Mouse (Mus musculus): Measurements from ENCODE around the gene Brd4. TPM values are rescaled to one million over a fixed set of nuclear protein-coding genes. Genes with fewer than 3 reads are reported as not detected.
A peak's percentile ranks its signal among the peaks of the same experiment; 100 is the strongest.

The Brd4 gene
- total and polyA plus RNA-seq, 2 experiments from 2014 or later = 13.0 to 26.8 TPM

GRCm38 (mm10) chr17:32321390-32321734, 36.8 kb upstream of the Brd4 start:
- TF ChIP-seq EP300 (IDR thresholded peaks at IDR 0.05; ENCODE audit: low read depth) = 0 out of 2 replicates have a peak, but pooled peaks have one; percentile 10
- TF ChIP-seq CTCF (IDR thresholded peaks at IDR 0.05; ENCODE audit: low read depth) = no peak
- 0% methylated on average over 22 of the region's 23 CpGs for WGBS

GRCm38 (mm10) chr17:32320597-32321389, 36.3 kb upstream of the Brd4 start, which contains the start of gene Akap8:
TSS of gene Akap8 (minus strand) at chr17:32321238.
- WGBS = under 1% methylated on average over 82 of the region's 83 CpGs
- TF ChIP-seq CTCF (IDR thresholded peaks at IDR 0.05; ENCODE audit: low read depth) = no peak
- 0 out of 2 replicates have a peak, but pooled peaks have one; percentile 32 for TF ChIP-seq EP300 (IDR thresholded peaks at IDR 0.05; ENCODE audit: low read depth)

More at GRCm38 (mm10) chr17:32321390-32321734, 36.8 kb upstream of the Brd4 start:
- DNase-seq (ENCODE audit: low spot score) = no peak
- no peaks in the 10 kb centered on the region for H3K27me3 ChIP-seq (ENCODE audit: control insufficient read depth, insufficient read depth, low read length)
- H3K9me3 ChIP-seq (replicated peaks; ENCODE audit: control insufficient read depth, low read length) = no peaks in the 10 kb centered on the region
- peaks cover 45% of the 10 kb centered on the region for H3K36me3 ChIP-seq (replicated peaks; ENCODE audit: control insufficient read depth, insufficient read depth, low read length)
- H3K4me2 ChIP-seq (ENCODE audit: low read depth, low read length) = peak overlapping the region; percentile 92
- peaks cover 20% of the 10 kb centered on the region for H3K4me1 ChIP-seq (ENCODE audit: control insufficient read depth, insufficient read depth)
- H3K9ac ChIP-seq (replicated peaks; ENCODE audit: low read depth, low read length) = peak overlapping the region; percentile 68
- H3K27ac ChIP-seq (ENCODE audit: low read depth) = peak overlapping the region; percentile 95
- ATAC-seq (ENCODE audit: insufficient read depth, low read depth) = peak; percentile 59
- peak overlapping the region; percentile 78 for H3K4me3 ChIP-seq (ENCODE audit: low read depth, low read length)

GRCm38 (mm10) chr17:32319950-32320349, 35.4 kb upstream of the Brd4 start:
- Histone ChIP-seq H3K27me3 (ENCODE audit: control insufficient read depth, insufficient read depth, low read length) (no peaks in the 10 kb centered on the region), H3K4me2 (ENCODE audit: low read depth, low read length) (peak overlapping the region; percentile 92), H3K9ac (replicated peaks; ENCODE audit: low read depth, low read length) (peak overlapping the region; percentile 66), H3K4me1 (ENCODE audit: control insufficient read depth, insufficient read depth) (peaks cover 20% of the 10 kb centered on the region), H3K36me3 (replicated peaks; ENCODE audit: control insufficient read depth, insufficient read depth, low read length) (peaks cover 45% of the 10 kb centered on the region), H3K27ac (ENCODE audit: low read depth) (peak overlapping the region; percentile 95), H3K9me3 (replicated peaks; ENCODE audit: control insufficient read depth, low read length) (no peaks in the 10 kb centered on the region), H3K4me3 (ENCODE audit: low read depth, low read length) (peak overlapping the region; percentile 78)
- TF ChIP-seq EP300 (IDR thresholded peaks at IDR 0.05; ENCODE audit: low read depth) = no peak
- WGBS = under 1% methylated on average over 7 of the region's 7 CpGs
- ATAC-seq (ENCODE audit: insufficient read depth, low read depth) = no peak
- DNase-seq (ENCODE audit: low spot score) = no peak

More at GRCm38 (mm10) chr17:32320597-32321389, 36.3 kb upstream of the Brd4 start, which contains the start of gene Akap8:
- peak within 1 kb of the TSS; percentile 68 for H3K9ac ChIP-seq (replicated peaks; ENCODE audit: low read depth, low read length)
- ATAC-seq (ENCODE audit: insufficient read depth, low read depth) (peak; percentile 96), DNase-seq (ENCODE audit: low spot score) (peak; percentile 98)
- peak within 1 kb of the TSS; percentile 92 for H3K4me2 ChIP-seq (ENCODE audit: low read depth, low read length)
- peaks cover 20% of the 10 kb centered on the region for H3K4me1 ChIP-seq (ENCODE audit: control insufficient read depth, insufficient read depth)
- no peaks in the 10 kb centered on the region for H3K27me3 ChIP-seq (ENCODE audit: control insufficient read depth, insufficient read depth, low read length)
- H3K4me3 ChIP-seq (ENCODE audit: low read depth, low read length) = peak within 1 kb of the TSS; percentile 78
- peaks cover 45% of the 10 kb centered on the region for H3K36me3 ChIP-seq (replicated peaks; ENCODE audit: control insufficient read depth, insufficient read depth, low read length)
- no peaks in the 10 kb centered on the region for H3K9me3 ChIP-seq (replicated peaks; ENCODE audit: control insufficient read depth, low read length)
- peak within 1 kb of the TSS; percentile 95 for H3K27ac ChIP-seq (ENCODE audit: low read depth)

- WGBS = 80% methylated on average over 3 of the region's 3 CpGs
- H3K4me2 ChIP-seq (ENCODE audit: low read depth, low read length) = no peak overlapping the region
- H3K4me3 ChIP-seq (ENCODE audit: low read depth, low read length) = no peak overlapping the region
- TF ChIP-seq CTCF (IDR thresholded peaks at IDR 0.05; ENCODE audit: low read depth) = no peak
- TF ChIP-seq EP300 (IDR thresholded peaks at IDR 0.05; ENCODE audit: low read depth) = no peak
- ATAC-seq (ENCODE audit: insufficient read depth, low read depth) (no peak), DNase-seq (ENCODE audit: low spot score) (no peak)
- no peaks in the 10 kb centered on the region for H3K27me3 ChIP-seq (ENCODE audit: control insufficient read depth, insufficient read depth, low read length)
- no peaks in the 10 kb centered on the region for H3K9me3 ChIP-seq (replicated peaks; ENCODE audit: control insufficient read depth, low read length)
- no peak overlapping the region for H3K9ac ChIP-seq (replicated peaks; ENCODE audit: low read depth, low read length)
- peaks cover 56% of the 10 kb centered on the region for H3K36me3 ChIP-seq (replicated peaks; ENCODE audit: control insufficient read depth, insufficient read depth, low read length)
- peaks cover 20% of the 10 kb centered on the region for H3K4me1 ChIP-seq (ENCODE audit: control insufficient read depth, insufficient read depth)
- no peak overlapping the region for H3K27ac ChIP-seq (ENCODE audit: low read depth)
These were observed 33.2 kb upstream of the Brd4 start for GRCm38 (mm10) chr17:32317708-32318107.

GRCm38 (mm10) chr17:32317032-32317431, 32.5 kb upstream of the Brd4 start:
- H3K4me1 ChIP-seq (ENCODE audit: control insufficient read depth, insufficient read depth) = peaks cover 15% of the 10 kb centered on the region
- peaks cover 63% of the 10 kb centered on the region for H3K36me3 ChIP-seq (replicated peaks; ENCODE audit: control insufficient read depth, insufficient read depth, low read length)
- no peak overlapping the region for H3K27ac ChIP-seq (ENCODE audit: low read depth)
- no peak overlapping the region for H3K4me3 ChIP-seq (ENCODE audit: low read depth, low read length)
- no peak for ATAC-seq (ENCODE audit: insufficient read depth, low read depth)
- H3K27me3 ChIP-seq (ENCODE audit: control insufficient read depth, insufficient read depth, low read length) = no peaks in the 10 kb centered on the region
- TF ChIP-seq CTCF (IDR thresholded peaks at IDR 0.05; ENCODE audit: low read depth) (no peak), EP300 (IDR thresholded peaks at IDR 0.05; ENCODE audit: low read depth) (no peak)
- no peak overlapping the region for H3K9ac ChIP-seq (replicated peaks; ENCODE audit: low read depth, low read length)
- no peak overlapping the region for H3K4me2 ChIP-seq (ENCODE audit: low read depth, low read length)
- no peaks in the 10 kb centered on the region for H3K9me3 ChIP-seq (replicated peaks; ENCODE audit: control insufficient read depth, low read length)
- DNase-seq (ENCODE audit: low spot score) = no peak
- WGBS = 87% methylated on average over 8 of the region's 8 CpGs
